Mouse (Mus musculus) lung, postnatal 36 days (tissue): ENCODE measurements around the gene Pde3b.
"Not testable (repeated sequence)": the region's sequence is repeated elsewhere in the genome, so short reads cannot be mapped to it uniquely, and the experiment has no call there.

Experiments used
- DNase-seq: peaks from one replicate; pipeline ENCODE4 v3.0.0; 2022; ENCODE audit warnings: mixed read lengths

Gene Pde3b

DNA sequence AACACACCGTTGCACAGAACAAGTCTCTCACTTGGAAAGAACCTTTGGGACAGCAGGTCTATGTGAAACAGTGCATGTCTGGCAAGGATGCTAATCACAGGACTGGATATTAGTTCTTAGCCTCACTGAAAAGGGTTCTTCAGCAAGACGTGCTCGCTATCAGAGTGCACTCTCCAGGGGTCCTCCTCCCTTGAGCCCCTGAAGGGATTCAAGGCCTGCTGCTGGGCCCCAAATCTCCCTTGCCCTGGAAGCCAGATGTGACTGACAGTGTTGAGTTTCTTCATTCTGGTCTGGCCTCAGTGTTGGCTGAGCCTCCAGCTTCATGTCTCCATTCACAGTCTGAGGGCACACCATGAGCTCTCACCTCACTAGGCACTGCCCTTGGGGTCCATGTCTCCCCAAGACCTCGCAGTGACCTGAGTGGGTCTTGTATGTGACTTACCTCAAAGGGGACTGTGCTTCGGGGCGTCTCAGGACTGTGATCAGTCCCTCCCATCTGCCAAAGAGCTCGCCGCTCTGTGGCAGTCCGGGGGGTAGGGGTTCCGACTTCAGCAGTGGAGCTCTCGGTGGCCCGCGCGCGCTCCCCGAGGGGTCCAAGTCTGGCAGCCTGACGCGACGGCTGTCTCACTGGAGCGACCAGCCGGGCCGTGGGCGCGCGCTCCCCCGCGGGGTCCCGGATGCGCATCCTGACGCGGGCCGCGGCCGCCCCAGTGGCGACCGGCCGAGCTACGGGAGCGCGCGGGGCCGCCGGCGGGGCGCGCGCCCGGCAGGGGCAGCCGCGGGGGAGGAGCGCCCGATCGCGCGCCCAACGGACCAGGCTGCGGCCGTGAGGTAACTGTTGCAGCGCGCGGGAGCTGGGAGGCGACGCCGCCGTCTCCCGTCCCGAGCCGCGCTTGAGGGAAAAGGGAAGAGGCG, at the start of gene Pde3b:
Gene Pde3b (plus strand): TSS at position 861 of the 915 bp plus-strand sequence.
- peak; percentile 63 for DNase-seq

DNA sequence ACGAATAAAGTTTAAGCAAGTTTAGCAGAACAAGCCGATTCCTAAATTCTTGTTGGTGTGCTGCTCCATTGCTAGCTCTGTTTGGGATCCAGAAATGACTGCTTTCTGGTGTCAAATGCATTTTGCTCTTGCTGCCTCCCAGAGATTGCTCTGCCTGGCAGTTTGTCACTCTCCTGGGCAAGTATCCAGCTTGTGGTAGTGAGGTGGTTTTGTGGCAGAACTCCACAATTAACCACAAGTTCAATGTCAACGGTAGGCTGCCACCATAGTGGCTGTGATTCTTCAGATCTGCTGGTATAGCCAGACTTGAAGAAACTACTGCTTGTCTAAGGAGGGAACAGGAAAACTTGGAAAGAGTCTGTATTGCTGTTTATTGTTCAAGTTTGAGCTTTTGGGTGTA, 13.0 kb upstream of the Pde3b start:
- DNase-seq, result no peak

DNA sequence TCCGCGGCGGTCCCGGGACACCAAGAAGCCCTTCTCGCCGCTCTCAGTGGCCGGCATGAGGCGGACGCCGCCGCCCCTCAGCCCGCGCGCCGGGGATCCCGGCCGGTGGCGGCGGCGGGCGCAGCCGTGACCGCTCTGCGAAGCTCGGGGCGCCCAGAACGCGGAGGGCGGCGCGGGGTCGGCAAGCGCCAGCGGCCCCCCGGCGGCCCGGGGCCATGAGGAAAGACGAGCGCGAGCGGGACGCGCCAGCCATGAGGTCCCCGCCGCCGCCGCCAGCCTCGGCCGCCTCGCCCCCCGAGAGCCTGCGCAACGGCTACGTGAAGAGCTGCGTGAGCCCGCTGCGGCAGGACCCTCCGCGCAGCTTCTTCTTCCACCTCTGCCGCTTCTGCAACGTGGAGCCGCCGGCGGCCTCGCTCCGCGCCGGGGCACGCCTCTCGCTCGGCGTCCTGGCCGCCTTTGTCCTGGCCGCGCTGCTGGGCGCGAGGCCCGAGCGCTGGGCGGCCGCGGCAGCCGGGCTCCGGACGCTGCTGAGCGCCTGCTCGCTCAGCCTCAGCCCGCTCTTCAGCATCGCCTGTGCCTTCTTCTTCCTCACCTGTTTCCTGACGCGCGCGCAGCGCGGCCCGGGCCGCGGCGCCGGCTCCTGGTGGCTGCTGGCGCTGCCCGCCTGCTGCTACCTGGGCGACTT, 397 bp downstream of the Pde3b start:
- DNase-seq, result peak; percentile 30

DNA sequence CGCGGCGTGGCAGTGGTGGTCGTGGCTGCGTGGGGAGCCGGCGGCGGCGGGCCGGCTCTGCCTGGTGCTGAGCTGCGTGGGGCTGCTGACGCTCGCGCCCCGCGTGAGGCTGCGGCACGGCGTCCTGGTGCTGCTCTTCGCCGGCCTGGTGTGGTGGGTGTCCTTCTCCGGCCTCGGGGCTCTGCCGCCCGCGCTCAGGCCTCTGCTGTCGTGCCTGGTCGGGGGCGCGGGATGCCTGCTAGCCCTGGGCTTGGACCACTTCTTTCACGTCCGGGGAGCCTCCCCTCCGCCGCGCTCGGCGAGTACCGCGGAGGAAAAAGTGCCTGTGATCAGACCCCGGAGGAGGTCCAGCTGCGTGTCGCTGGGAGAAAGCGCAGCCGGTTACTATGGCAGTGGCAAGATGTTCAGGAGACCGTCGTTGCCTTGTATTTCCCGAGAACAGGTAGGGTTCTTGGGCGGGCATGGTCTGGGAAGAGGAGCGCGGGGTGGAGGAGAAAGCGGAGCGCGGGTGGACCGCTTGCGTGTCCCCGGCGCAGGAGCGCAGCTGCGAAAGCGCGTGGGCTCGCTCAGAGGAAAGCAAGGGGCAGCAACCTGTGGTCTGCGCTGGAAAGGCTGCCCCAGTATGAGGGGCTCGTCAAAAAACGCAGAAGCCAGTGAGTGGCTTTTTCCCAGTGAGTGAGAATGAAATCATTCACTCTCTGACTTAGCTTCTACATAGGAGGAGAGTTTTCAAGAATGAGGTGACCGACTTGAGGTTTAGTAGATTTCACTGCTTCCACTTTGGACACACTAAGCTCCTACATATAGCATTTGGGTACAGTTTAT, 1.2 kb downstream of the Pde3b start:
- DNase-seq, result peak; percentile 26

DNA sequence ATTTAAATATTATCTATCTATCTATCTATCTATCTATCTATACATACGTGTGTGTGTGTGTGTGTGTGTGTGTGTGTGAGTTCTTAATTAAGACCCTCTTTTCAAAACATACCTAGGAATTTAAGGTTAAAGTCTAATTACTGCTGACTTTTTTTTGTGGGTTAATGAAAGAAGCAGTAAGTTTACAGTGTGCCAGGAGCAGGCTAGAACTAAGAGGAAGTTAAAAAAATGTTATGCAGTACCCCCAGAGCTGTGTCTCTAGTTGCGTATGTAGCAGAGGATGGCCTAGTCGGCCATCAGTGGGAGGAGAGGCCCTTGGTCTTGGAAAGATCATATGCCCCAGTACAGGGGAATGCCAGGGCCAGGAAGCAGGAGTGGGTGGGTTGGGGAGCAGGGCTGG, 4.2 kb downstream of the Pde3b start:
- DNase-seq, result not testable (repeated sequence)

DNA sequence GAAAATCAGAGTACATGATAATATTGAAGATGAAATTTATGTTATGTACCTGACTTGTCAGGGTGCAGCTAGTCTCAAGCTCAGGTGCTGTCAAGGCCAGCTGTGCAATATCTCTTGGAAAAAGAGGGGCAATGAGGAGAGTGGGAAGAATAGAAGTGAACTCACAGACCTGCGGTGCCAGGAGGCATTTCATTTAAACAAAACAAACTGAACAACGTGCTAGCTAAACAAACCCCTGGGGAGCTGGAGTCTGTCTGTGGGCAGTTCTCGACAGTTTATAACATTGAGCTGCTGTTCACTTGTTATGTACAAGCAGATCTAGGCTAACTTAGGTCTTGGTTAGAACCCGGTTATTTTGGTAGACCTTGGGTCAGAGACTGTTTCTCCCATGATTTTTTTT, 5.8 kb downstream of the Pde3b start:
- no peak for DNase-seq

DNA sequence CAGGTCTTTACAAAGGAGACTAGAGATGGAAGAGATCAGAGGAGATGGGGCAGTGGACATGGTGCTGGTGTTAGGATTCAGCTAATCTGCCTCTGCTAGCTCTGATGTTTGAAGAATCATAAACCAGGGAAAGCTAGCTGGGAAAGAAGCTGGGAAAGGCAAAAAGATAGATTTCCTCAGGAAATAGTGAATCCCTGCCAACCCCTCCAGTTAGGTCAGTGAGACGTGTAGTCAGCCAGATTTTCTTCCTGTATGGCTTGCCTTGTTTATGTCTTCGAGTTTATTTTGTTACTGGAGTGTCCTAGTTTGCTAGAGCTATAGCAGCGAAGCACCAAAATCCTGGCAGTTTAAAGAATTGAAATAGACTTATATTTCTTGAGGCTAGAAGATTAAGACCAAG, 7.1 kb downstream of the Pde3b start:
- DNase-seq, result no peak

DNA sequence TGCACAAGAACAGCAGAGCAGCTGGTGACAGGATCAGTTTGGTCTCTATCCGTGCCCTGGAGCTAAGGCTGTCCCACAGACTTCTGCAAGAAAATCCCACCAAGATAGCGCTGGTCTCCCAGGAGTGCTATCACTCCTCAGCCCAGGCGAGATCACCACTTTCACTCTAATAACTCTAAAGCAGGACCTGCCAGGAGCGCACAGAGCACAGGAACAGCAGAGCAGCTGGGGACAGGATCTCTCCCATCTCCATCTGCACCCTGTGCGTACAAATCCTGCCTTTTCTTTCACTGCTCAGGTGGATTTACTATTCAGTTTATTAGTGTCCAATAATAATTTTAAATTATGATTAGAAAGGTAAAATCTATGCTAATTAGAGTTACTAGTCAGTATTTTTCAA, 14.7 kb downstream of the Pde3b start:
- no peak for DNase-seq

DNA sequence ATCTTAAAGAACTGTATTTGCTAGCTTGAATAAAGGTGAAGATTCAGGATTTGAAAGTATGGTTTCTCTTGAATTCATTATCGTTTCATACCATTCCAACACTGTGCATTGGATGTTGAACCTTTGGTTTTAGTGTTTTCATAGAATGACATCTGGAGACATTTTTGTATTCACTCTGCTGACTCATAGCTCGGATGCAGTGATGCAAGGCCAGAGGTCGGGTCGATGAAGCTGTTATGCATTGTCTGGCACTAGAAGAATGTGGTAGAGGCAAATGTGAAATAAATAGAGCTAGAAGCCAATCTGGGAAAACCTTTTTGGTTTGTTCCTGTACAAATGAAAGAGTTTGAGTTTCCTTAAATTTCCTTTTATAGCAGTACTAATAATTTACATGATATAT, 16.9 kb downstream of the Pde3b start:
- no peak for DNase-seq

DNA sequence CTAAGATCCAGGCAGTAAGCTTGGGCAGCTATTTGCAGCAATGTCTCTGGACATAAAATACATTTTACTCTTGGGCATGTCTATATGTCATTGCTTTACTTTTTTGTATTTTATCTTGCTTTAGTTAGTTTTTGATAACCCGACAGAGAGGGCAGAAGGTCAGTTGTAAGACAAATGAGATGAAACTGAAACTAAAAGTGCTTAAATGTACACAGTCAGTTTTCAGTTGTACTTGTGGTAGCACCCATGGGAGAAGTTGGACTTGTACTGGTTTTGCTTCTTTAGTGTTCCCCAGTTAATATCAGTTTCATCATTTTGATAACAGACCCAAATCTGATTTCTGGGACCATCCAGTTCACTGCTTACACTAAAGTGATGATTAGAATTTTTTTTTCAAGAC, 24.6 kb downstream of the Pde3b start:
- no peak for DNase-seq

DNA sequence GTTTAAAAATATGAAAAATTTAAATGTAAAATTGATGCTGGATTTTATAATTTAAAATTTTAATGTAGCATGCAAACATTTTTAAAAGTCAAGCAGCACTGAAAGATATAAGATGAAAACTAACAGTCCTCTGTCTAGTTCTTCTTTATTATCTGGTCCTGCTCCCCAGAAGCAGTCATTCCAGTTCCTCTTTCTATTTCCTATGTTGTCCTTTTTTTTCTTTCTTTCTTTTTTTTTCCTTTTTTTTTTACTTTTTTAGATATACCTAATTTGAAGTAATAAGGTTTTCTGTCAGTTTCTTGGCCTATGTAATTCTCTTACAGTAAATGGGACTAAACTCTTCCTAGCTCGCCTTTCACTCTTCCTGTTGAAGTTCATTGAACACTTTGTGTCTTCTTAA, 25.4 kb downstream of the Pde3b start:
- no peak for DNase-seq

DNA sequence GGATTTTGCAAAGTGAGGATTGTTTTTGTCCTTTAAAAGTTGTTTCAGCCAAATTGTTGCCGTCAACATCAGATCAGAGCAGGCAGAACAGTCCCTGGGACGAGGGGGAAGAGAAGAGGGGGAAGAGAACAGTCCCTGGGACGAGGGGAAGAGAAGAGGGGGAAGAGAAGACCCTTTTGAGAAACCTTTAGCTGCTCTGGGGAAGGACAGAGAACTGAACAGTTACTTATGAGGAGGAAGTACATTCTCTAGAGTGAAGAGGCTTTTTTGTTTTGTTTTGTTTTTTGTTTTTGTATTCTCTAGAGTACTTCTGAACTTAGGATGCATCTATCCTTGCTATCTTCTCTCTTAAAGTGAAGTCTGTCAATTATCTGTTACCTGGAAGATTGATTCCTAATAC, 37.8 kb downstream of the Pde3b start:
- no peak for DNase-seq

DNA sequence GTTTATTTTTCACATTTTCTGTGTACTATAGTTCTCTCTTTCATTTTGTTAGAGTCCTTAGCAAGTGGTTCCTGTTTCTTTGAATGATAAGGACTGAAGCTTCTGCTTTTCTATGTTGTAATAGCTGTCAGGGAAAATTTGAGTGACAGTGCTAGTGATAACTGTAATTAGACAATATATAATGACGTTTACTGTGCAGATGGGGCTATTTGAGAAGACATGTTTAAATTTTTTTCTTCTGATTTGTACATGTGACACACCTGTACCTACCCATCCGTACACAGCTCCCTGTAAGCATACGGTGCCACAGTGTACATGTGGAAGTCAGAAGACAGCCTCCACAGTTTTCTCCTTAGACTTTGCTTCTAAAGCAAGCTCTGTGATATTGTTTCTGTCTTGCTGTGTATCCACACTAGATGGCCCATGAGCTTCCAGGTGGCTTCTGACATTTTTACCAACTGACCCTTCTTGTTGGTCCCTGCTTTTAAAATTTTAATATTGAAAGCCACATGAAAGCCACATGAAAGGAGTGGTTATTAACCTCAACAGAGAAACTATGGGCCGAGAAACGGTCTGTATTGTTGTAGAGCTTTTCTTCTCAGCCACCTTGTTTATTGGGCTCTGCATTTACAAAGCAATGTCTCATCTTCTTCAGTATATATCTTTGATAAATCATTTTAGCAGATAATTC, 38.4 kb downstream of the Pde3b start:
- no peak for DNase-seq

DNA sequence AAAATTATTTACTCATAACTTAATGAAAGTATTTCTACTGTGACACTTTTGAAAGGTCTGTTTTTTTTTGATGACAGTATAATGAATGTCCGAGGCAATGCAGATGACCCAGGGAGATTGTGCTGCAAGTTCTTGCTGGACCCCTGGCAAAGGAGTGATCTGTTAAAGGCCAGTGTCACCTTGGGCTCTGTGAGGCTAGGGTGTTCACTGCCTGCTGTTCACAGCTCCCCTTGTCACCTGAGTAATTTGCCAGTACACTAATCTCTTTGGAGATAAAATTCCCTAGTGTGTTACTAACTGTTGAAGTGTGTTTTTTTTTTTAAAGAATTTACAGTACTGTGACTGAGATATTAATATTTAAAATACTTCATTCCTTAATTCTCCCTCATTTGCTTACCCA, 39.8 kb downstream of the Pde3b start:
- DNase-seq, result no peak

DNA sequence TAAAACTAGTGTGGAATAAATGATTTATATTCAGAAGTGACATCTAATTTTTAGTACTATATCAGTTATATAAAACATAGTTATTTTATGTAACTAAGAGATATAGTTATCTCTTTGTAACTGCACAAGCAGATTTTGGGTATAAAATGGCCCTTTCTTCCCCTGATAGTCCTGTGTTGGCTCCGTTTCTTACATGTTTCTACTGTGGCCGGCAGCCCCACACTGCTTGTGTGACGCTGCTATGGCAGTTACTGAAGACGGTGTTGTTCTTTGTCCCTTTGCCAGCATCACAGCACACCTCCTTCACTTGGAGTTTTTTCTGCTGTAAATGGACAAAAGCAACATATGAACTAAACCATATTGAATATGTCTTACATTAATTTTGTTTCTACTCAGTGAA, 41.8 kb downstream of the Pde3b start:
- DNase-seq, result no peak

DNA sequence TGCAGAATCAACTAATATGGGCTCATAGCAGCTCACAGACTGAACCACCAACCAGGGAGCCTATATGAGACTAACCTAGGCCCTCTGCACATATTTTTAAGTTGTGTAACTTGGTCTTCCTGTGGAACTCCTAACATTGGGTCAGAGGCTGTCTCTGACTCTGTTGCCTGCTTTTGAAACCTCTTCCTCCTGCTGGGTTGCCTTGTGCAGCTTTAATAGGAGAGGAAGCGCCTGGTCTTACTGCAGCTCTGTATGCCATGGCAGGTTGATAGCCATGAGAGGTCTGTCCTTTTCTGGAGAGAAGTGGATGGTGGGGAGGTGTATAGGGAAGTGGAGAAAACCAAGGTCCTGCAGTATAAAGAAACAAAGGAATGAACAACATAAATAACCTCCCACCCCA, 44.8 kb downstream of the Pde3b start:
- no peak for DNase-seq

DNA sequence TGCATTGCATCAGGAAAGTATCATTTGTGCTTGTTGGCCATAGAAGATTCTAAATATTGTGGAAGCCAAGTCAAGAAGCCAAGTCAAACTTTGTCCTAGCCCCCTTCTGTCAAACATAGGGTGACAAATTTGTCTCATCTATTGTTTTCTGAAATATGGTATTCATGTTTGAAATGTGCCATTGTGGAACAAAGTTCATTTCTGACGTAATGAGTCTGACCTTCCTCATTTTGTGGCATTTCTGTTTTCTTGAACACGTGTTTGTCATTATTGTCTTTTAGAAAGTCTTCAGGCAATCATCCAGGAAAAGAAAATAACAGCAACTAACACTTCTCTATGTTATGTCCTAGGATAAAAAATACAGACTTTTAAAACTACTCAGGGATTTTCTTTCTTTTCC, 46.6 kb downstream of the Pde3b start:
- DNase-seq, result no peak

DNA sequence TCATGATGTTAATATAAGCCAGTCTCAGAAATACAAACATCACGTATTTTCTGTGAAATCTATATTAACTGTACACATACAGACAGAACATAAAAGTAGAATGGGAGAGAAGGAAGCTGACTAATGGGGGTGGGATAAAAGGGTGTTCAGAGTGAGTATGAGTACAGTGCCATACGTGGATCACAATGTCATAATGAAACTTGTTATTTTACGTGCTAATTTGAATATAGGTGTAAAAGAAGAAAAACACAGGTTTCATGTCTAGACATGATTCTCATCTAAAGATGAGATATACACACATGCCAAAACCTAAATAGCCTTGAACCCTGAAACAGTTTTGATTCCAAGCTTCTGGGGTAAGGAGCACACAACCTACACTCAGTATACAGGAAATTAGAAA, 51.3 kb downstream of the Pde3b start:
- DNase-seq, result no peak

DNA sequence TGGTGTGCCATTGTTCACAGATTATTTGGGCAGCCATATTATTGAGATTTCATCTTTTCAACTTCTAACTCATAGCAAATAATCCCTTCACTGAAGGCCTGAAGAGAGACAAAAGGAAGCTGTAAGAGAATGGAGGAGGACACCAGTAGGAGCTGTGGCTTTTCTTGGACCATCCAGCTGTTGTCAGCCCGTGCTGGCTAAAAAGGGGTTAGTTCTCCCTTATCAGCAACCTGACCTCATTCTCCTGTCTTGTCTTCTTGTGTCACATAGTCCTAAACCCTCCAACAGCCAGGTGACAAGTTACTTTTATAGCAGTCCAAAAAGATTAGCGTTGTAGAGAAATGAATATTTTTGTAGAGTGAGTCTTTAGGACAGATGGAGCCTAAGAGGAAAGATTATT, 57.4 kb downstream of the Pde3b start:
- no peak for DNase-seq

DNA sequence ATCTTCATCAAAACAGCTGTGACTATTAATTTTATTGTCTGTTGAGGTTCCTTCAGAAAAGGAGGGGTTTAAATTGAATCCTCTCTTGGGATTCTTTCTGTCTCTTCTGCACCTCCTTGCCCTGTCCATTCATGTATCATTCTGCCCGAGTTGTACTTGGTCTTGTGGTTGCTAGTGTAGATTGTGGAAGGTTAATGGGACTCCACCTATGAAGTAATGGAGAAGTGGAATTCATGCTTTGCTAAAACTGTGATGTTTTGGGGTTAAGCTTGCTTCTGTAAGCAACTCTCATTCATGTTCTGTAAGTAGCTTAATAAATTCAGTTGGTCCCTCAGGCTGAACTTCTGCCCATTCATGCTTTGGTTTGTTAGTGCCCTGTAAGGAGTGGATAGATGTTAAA, 59.8 kb downstream of the Pde3b start:
- no peak for DNase-seq

DNA sequence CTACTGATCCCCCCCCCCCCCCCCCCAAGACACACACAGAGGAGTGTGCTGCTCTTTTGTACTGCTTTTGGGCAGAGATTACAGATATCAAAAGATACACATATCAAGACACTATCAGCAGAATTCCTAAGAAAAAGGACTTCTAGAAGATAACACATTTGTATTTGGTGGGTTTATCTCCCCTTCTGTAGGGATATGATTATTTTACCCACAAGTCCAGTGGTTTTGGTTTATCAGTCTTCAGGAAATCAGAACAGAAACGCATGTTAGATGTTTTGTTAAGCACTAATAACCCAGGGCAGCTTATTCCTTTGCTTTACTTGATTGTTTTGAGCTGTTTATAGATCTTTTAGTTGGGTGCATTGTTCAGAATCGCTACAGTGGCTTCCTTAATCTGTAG, 62.8 kb downstream of the Pde3b start:
- DNase-seq, result no peak

DNA sequence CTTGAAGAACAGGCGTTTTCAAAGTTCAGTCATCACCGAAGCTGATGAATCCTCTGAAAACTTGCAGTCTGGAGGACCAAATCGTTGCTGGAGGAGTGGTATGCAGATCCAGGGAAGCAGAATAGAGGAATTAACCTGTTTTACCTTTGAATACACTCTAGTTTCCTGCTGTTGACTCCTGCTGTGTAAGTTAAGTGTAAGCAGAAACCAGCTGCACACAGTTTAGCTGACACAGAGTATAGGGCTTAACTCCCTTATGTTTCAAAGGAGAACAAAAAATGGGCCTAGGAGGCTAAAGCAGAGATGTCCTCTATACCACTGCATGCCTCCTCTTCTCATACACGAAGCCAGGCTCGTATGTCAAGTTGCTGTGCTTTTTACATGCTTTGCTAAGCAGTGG, 63.8 kb downstream of the Pde3b start:
- DNase-seq, result no peak

DNA sequence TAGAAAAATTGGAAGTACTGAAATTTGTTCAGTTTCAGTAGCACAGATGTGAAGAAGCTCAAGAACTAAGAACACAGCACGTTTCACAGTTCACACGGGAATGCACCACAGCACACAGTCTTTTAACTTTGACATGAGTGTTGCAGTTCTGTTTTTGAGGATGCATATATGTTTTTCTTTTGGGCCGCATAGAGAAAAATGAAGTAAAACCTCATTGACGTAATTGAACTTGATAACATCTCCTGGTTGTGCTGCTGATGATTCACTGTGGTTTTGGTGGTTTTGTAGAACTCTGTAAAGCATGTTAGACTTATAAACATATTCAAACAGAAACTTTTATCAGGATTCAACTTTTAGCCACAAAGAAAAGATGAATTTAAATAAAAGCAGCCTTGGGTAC, 64.7 kb downstream of the Pde3b start:
- DNase-seq, result peak; percentile 45
